Mouse (Mus musculus) heart, embryonic 12.5 days (tissue): ENCODE data around the gene Scp2. TPM values are rescaled to one million over a fixed set of nuclear protein-coding genes. Genes with fewer than 3 reads are reported as not detected.

Experiments used
- ATAC-seq: fragments of 200-750 bp; cut with Nextera tagmentation; 2 replicates; pipeline ENCODE4 v1.8.0; 2017; ENCODE audit warnings: moderate TSS enrichment, moderate library complexity; ENCODE audit not compliant: insufficient number of reproducible peaks, low FRiP score
- H3K27ac ChIP-seq: fragments of 300-500 bp; sonication (generic); 2 replicates; pipeline ENCODE4 v1.5.1; 2016; ENCODE audit warnings: mild to moderate bottlenecking, moderate library complexity; ENCODE audit not compliant: poor library complexity, severe bottlenecking
- H3K27me3 ChIP-seq: fragments of 300-500 bp; sonication (generic); replicated peaks from 2 replicates; pipeline ENCODE4 v1.6.1; 2016; ENCODE audit warnings: mild to moderate bottlenecking, moderate library complexity
- H3K36me3 ChIP-seq: fragments of 300-500 bp; sonication (generic); 2 replicates; pipeline ENCODE4 v1.6.1; 2016; ENCODE audit warnings: mild to moderate bottlenecking, moderate library complexity
- H3K4me1 ChIP-seq: fragments of 300-500 bp; sonication (generic); replicated peaks from 2 replicates; pipeline ENCODE4 v1.6.1; 2016; ENCODE audit warnings: mild to moderate bottlenecking
- H3K4me2 ChIP-seq: fragments of 300-500 bp; sonication (generic); 2 replicates; pipeline ENCODE4 v1.6.1; 2016; ENCODE audit warnings: mild to moderate bottlenecking, moderate library complexity
- H3K4me3 ChIP-seq: fragments of 300-500 bp; sonication (generic); 2 replicates; pipeline ENCODE4 v1.5.1; 2016; ENCODE audit warnings: mild to moderate bottlenecking
- H3K9ac ChIP-seq: fragments of 300-500 bp; sonication (generic); 2 replicates; pipeline ENCODE4 v1.6.1; 2016; ENCODE audit warnings: mild to moderate bottlenecking, moderate library complexity
- H3K9me3 ChIP-seq: fragments of 300-500 bp; sonication (generic); replicated peaks from 2 replicates; pipeline ENCODE4 v1.6.1; 2016; ENCODE audit warnings: mild to moderate bottlenecking, moderate library complexity
- WGBS: fragments of 180-500 bp; shearing (Covaris S2); methylation state at CpG from one replicate; pipeline ENCODE4 v1.1.7; 2016; 5-methylcytosine and 5-hydroxymethylcytosine counted together
- polyA plus RNA-seq: library from polyadenylated mRNA; unstranded; fragments of >200 nt; fragmentation: Nextera tagmentation; extraction: Ambion mirVana; gene quantifications from 2 replicates; pipeline ENCODE4 v1.2.1, GENCODE M21; 2016

Gene Scp2
- polyA plus RNA-seq, 1 experiment from 2014 or later = 166 TPM

DNA sequence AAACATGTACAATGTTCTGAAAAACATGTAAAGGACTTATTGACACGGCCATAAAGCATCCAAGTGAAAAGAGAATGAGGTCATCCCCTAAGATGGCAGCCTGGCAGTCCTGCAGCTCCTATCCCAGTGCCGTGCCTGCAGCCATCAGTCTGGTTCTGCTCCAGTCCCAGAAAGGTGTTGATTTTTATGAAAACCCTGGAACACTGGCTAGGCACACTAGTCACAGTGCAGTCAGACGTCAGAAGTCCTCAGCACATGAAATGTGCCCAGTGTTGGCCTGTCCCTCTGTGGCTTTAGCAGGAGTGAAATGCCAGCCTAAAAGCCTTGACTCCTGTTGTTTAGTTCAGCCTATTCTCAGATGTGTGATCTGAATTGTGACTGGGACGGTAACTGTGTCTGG, 84.0 kb downstream of the Scp2 start:
- Histone ChIP-seq H3K9me3 (peaks cover 4% of the 10 kb centered on the region; the same call in 1 of the 2 replicates), H3K9ac (no peak overlapping the region), H3K27me3 (no peaks in the 10 kb centered on the region), H3K4me3 (no peak overlapping the region), H3K4me1 (peaks cover 14% of the 10 kb centered on the region), H3K4me2 (no peak overlapping the region), H3K27ac (no peak overlapping the region), H3K36me3 (peaks cover 49% of the 10 kb centered on the region)
- WGBS = 78% methylated on average over 4 of the region's 4 CpGs
- ATAC-seq = no peak

DNA sequence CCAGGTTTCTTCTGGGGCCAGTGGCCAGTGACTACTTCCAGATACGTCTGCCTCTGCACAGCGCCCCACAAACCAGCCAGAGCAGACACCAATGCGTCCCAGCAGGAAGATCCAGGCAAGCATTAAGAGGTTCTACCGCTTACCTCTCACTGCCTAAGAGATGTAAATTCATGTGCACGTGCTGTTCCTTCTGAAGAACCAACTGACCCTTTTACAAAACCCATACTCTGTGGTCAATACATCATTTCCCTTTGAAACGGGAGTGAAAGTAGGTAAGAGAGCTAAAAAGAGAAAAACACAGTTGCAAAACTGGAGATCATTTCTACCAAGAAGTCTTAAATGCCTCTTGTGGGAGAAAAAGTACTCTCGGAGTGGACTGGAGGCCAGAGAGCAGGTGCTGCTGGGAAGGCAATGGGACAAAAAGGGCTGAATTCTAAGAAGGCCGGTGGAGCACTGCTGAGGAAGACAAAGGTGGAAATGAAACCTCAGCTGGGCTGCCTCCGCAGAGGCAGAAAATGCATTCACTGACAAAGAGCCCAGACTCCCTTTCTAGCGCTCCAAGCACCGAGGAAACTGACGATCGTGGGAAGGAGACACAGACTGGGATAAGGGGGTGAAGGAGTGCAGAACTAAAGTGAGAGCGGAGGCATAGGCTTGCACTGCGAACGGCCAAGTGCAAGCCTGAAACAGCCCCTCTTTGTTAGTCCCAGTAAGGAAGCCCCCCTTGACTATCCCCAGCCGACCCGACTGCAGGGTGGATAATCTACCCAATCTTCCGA, 85.0 kb downstream of the Scp2 start:
- Histone ChIP-seq H3K4me3 (no peak overlapping the region), H3K27me3 (no peaks in the 10 kb centered on the region), H3K27ac (no peak overlapping the region), H3K4me1 (peaks cover 11% of the 10 kb centered on the region), H3K9ac (no peak overlapping the region), H3K4me2 (no peak overlapping the region), H3K9me3 (peaks cover 4% of the 10 kb centered on the region; the same call in 1 of the 2 replicates), H3K36me3 (peaks cover 59% of the 10 kb centered on the region)
- WGBS = 81% methylated on average over 19 of the region's 19 CpGs
- no peak for ATAC-seq

GRCm38 (mm10) chr4:108058166-108058565, 86.6 kb downstream of the Scp2 start:
- WGBS = 49% methylated on average over 10 of the region's 10 CpGs

DNA sequence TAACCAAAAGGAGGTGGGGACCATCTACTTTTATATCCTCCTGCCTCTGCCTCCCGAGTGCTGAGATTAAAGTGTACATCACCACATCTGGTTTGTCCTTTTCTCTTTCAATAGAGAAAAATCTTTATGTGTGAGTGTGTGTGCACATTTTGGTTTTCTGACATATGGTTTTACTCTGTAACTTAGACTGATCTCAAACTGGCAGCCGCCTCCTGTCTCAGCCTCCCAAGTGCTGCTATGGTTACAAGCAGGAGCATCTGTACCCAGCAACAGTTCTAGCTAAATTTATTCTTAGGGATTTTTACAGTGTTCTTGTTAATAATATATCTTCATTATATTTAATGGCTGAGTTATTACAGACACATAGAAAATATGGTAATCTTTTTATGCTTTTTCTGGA, 87.6 kb downstream of the Scp2 start:
- 89% methylated on average over 2 of the region's 2 CpGs for WGBS
- peaks cover 48% of the 10 kb centered on the region for H3K36me3 ChIP-seq
- ATAC-seq = no peak

More at GRCm38 (mm10) chr4:108058166-108058565, 86.6 kb downstream of the Scp2 start:
- peaks cover 4% of the 10 kb centered on the region; the same call in 1 of the 2 replicates for H3K9me3 ChIP-seq
- H3K4me1 ChIP-seq = peaks cover 17% of the 10 kb centered on the region
- 0 out of 2 replicates have a peak, but pooled peaks have one; percentile 33 for ATAC-seq
- H3K9ac ChIP-seq = no peak overlapping the region
- H3K27ac ChIP-seq = no peak overlapping the region
- no peak overlapping the region for H3K4me2 ChIP-seq
- no peaks in the 10 kb centered on the region for H3K27me3 ChIP-seq
- peaks cover 54% of the 10 kb centered on the region for H3K36me3 ChIP-seq
- H3K4me3 ChIP-seq = no peak overlapping the region

GRCm38 (mm10) chr4:108055873-108056272, 88.9 kb downstream of the Scp2 start:
- Histone ChIP-seq H3K27ac (no peak overlapping the region), H3K4me3 (no peak overlapping the region), H3K9me3 (no peaks in the 10 kb centered on the region), H3K4me1 (peaks cover 26% of the 10 kb centered on the region), H3K36me3 (peaks cover 51% of the 10 kb centered on the region), H3K27me3 (no peaks in the 10 kb centered on the region), H3K4me2 (no peak overlapping the region), H3K9ac (no peak overlapping the region)
- WGBS = 91% methylated on average over 10 of the region's 10 CpGs
- no peak for ATAC-seq

More for the DNA sequence above, 87.6 kb downstream of the Scp2 start:
- H3K27me3 ChIP-seq = no peaks in the 10 kb centered on the region
- no peak overlapping the region for H3K9ac ChIP-seq
- H3K4me3 ChIP-seq = no peak overlapping the region
- H3K9me3 ChIP-seq = peaks cover 1% of the 10 kb centered on the region; the same call in 1 of the 2 replicates
- H3K4me1 ChIP-seq = peaks cover 26% of the 10 kb centered on the region
- no peak overlapping the region for H3K4me2 ChIP-seq
- H3K27ac ChIP-seq = no peak overlapping the region

GRCm38 (mm10) chr4:108052673-108053072, 92.1 kb downstream of the Scp2 start:
- Histone ChIP-seq H3K27ac (no peak overlapping the region), H3K9me3 (no peaks in the 10 kb centered on the region), H3K4me1 (peaks cover 15% of the 10 kb centered on the region), H3K4me3 (no peak overlapping the region), H3K9ac (no peak overlapping the region; the same call in 1 of the 2 replicates), H3K27me3 (no peaks in the 10 kb centered on the region), H3K4me2 (peak overlapping the region; percentile 6; the same call in 1 of the 2 replicates), H3K36me3 (peaks cover 60% of the 10 kb centered on the region)
- 42% methylated on average over 8 of the region's 8 CpGs for WGBS
- peak; percentile 67 for ATAC-seq

DNA sequence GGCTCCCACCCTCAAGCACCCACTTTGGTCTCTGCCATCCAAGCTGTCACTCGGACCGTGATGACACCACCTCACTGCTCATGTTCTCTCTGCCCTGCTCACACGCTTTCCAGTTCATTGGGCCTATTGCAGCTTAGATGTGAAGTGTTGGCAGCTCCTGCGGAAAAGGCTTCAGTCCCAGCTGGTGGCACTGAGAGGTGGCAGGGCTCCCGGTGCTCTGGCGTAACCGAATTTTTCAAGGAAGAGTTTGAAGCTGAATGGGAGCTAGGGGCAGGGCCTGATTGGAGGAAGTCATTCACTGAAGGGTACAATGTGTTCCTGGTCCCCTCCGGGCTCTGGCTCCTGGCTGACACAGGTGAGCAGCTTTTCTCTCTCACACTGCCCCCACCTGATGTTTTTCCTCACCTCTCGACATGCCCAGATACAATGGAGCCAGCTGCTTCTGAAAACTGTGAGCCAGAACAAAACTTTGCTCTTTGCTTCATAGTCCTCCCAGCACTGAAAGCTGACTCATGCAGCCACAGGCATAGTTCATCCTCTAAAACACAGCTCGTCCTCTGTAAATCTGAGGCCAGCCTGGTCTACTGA, 93.0 kb downstream of the Scp2 start:
- ATAC-seq = no peak
- Histone ChIP-seq H3K9ac (no peak overlapping the region), H3K27ac (no peak overlapping the region), H3K4me2 (no peak overlapping the region), H3K36me3 (peaks cover 69% of the 10 kb centered on the region), H3K27me3 (no peaks in the 10 kb centered on the region), H3K4me1 (peaks cover 15% of the 10 kb centered on the region), H3K9me3 (no peaks in the 10 kb centered on the region), H3K4me3 (no peak overlapping the region)
- WGBS = 73% methylated on average over 10 of the region's 10 CpGs

- H3K9me3 ChIP-seq = no peaks in the 10 kb centered on the region
- H3K4me3 ChIP-seq = no peak overlapping the region
- no peaks in the 10 kb centered on the region for H3K27me3 ChIP-seq
- H3K4me2 ChIP-seq = no peak overlapping the region
- ATAC-seq = no peak
- H3K9ac ChIP-seq = no peak overlapping the region
- H3K36me3 ChIP-seq = peaks cover 60% of the 10 kb centered on the region
- 78% methylated on average over 8 of the region's 8 CpGs for WGBS
- no peak overlapping the region for H3K27ac ChIP-seq
- H3K4me1 ChIP-seq = peaks cover 14% of the 10 kb centered on the region
These were observed 98.7 kb downstream of the Scp2 start for GRCm38 (mm10) chr4:108046136-108046535.

- Histone ChIP-seq H3K4me1 (peaks cover 14% of the 10 kb centered on the region), H3K4me2 (no peak overlapping the region), H3K27ac (no peak overlapping the region), H3K27me3 (no peaks in the 10 kb centered on the region), H3K4me3 (no peak overlapping the region), H3K9me3 (no peaks in the 10 kb centered on the region), H3K9ac (no peak overlapping the region), H3K36me3 (peaks cover 54% of the 10 kb centered on the region)
- ATAC-seq = no peak
- WGBS = 65% methylated on average over 19 of the region's 19 CpGs
These were observed 99.4 kb downstream of the Scp2 start for GRCm38 (mm10) chr4:108045136-108046107.

DNA sequence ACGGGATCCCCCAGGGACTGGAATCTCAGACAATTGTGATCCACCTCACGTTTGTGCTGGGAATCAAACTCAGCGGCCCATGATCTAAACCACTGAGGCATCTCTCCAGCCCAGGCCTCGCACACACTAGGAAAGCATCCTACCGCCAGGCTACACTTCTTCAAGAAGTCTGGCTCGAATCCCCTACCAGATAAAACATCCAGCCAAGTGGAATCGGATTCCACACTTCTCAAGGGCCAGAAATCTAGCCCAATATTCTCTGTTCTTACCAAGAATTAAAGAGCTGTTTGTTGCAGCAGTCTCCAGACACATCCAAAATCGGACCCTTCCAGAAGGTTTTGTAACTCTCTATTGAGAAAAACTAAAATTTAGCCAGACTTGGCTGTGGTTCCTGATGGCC, 107.8 kb downstream of the Scp2 start:
- Histone ChIP-seq H3K4me3 (no peak overlapping the region), H3K27ac (no peak overlapping the region), H3K4me2 (no peak overlapping the region), H3K9me3 (no peaks in the 10 kb centered on the region), H3K9ac (no peak overlapping the region), H3K27me3 (peaks cover 21% of the 10 kb centered on the region), H3K36me3 (peaks cover 3% of the 10 kb centered on the region), H3K4me1 (peaks cover 13% of the 10 kb centered on the region; the same call in 1 of the 2 replicates)
- no peak for ATAC-seq
- WGBS = 78% methylated on average over 8 of the region's 8 CpGs
